Mouse (Mus musculus) G1E (cell line): ENCODE data around the gene Tcp11. TPM values are rescaled to one million over a fixed set of nuclear protein-coding genes. Genes with fewer than 3 reads are reported as not detected.

Experiments used
- ATAC-seq: 2 replicates; pipeline ENCODE4 v1.8.0; 2016; ENCODE audit warnings: mild to moderate bottlenecking; ENCODE audit not compliant: insufficient number of reproducible peaks, poor library complexity, low FRiP score, severe bottlenecking; ENCODE audit errors: extremely low read depth
- DNase-seq: peaks from one replicate; pipeline ENCODE4 v3.0.0; 2012; ENCODE audit warnings: low spot score
- H3K27me3 ChIP-seq: 2 replicates; pipeline ENCODE4 v1.6.1; 2012; ENCODE audit warnings: mild to moderate bottlenecking, low read length, inconsistent platforms; ENCODE audit not compliant: insufficient read depth
- H3K36me3 ChIP-seq: replicated peaks from 2 replicates; pipeline ENCODE3; 2012; ENCODE audit warnings: mild to moderate bottlenecking, inconsistent platforms
- H3K4me1 ChIP-seq: 2 replicates; pipeline ENCODE4 v1.6.1; 2012; ENCODE audit warnings: low read depth, low read length, inconsistent platforms, mixed read lengths; ENCODE audit not compliant: insufficient read depth
- H3K4me3 ChIP-seq: 2 replicates; pipeline ENCODE4 v1.5.1; 2012; ENCODE audit warnings: low read depth, mild to moderate bottlenecking, inconsistent platforms, low read length, moderate library complexity, mixed read lengths
- H3K9me3 ChIP-seq: replicated peaks from 2 replicates; pipeline ENCODE4 v1.6.1; 2012; ENCODE audit warnings: inconsistent platforms
- CTCF ChIP-seq: IDR thresholded peaks from 2 replicates; pipeline ENCODE4 v1.5.1; 2012; ENCODE audit warnings: low read depth, low read length, inconsistent platforms, mixed read lengths
- GATA1 ChIP-seq: IDR thresholded peaks from 2 replicates; pipeline ENCODE4 v1.6.1; 2012; ENCODE audit warnings: borderline replicate concordance, low read length, inconsistent platforms, mixed read lengths
- GATA2 ChIP-seq: IDR thresholded peaks from 2 replicates; pipeline ENCODE4 v1.6.1; 2012; ENCODE audit warnings: low read depth, low read length, inconsistent platforms, borderline replicate concordance
- POLR2AphosphoS5 ChIP-seq: IDR thresholded peaks from 2 replicates; pipeline ENCODE4 v1.6.1; 2012; ENCODE audit warnings: low read depth, low read length, inconsistent platforms; ENCODE audit not compliant: insufficient replicate concordance
- TAL1 ChIP-seq: conservative IDR thresholded peaks from 2 replicates; pipeline ENCODE4 v1.6.1; 2012; ENCODE audit warnings: low read depth, low read length, inconsistent platforms, mixed read lengths
- polyA plus RNA-seq: library from polyadenylated mRNA; stranded (reverse); fragments of >175 nt; gene quantifications from 2 replicates; pipeline ENCODE4 v1.2.3, GENCODE M21; 2012
- total RNA-seq, 2 experiments: library from RNA; stranded (forward) in 1 of 2; stranded (reverse) in 1 of 2; fragments of 200-1000 nt in 1 of 2; fragments of >200 nt in 1 of 2; fragmentation: Nextera tagmentation in 1 of 2; gene quantifications; 2 replicates each; pipeline ENCODE4 v1.2.3; 2014 to 2017

Tcp11 gene
- total and polyA plus RNA-seq, 3 experiments = not detected

- H3K4me1 ChIP-seq = no peaks in the 10 kb centered on the region
- no peak for DNase-seq
- H3K9me3 ChIP-seq = no peaks in the 10 kb centered on the region
- ATAC-seq = no peak
- no peak overlapping the region for H3K4me3 ChIP-seq
- TF ChIP-seq TAL1 (no peak), GATA2 (no peak)
- H3K27me3 ChIP-seq = peaks cover 31% of the 10 kb centered on the region
- H3K36me3 ChIP-seq = no peaks in the 10 kb centered on the region
Measured at GRCm38 (mm10) chr17:28069446-28069845, 11.0 kb downstream of the Tcp11 start.

- Histone ChIP-seq H3K9me3 (no peaks in the 10 kb centered on the region), H3K36me3 (no peaks in the 10 kb centered on the region), H3K27me3 (peaks cover 26% of the 10 kb centered on the region; the same call in 1 of the 2 replicates), H3K4me3 (no peak overlapping the region), H3K4me1 (no peaks in the 10 kb centered on the region)
- ATAC-seq = no peak
- no peak for DNase-seq
- no peak for TF ChIP-seq GATA2
- no peak for TF ChIP-seq GATA1
- no peak for TF ChIP-seq CTCF
- no peak for TF ChIP-seq POLR2AphosphoS5
- TF ChIP-seq TAL1 = no peak
Measured at GRCm38 (mm10) chr17:28067303-28067702, 13.1 kb downstream of the Tcp11 start.

GRCm38 (mm10) chr17:28063163-28063562 lies 17.3 kb downstream of the Tcp11 start:
- ATAC-seq (no peak), DNase-seq (no peak)
- Histone ChIP-seq H3K9me3 (no peaks in the 10 kb centered on the region), H3K4me1 (no peaks in the 10 kb centered on the region), H3K4me3 (no peak overlapping the region), H3K36me3 (peaks cover 35% of the 10 kb centered on the region), H3K27me3 (peaks cover 12% of the 10 kb centered on the region; the same call in 1 of the 2 replicates)
- no peak for TF ChIP-seq GATA2
- TF ChIP-seq POLR2AphosphoS5 = no peak
- no peak for TF ChIP-seq CTCF
- TF ChIP-seq TAL1 = no peak
- TF ChIP-seq GATA1 = no peak

GRCm38 (mm10) chr17:28062710-28063109 lies 17.7 kb downstream of the Tcp11 start:
- no peaks in the 10 kb centered on the region for H3K9me3 ChIP-seq
- H3K4me1 ChIP-seq = no peaks in the 10 kb centered on the region
- peaks cover 9% of the 10 kb centered on the region; the same call in 1 of the 2 replicates for H3K27me3 ChIP-seq
- ATAC-seq = no peak
- H3K36me3 ChIP-seq = peaks cover 38% of the 10 kb centered on the region
- DNase-seq = no peak
- no peak for TF ChIP-seq GATA1
- TF ChIP-seq CTCF = no peak
- TF ChIP-seq POLR2AphosphoS5 = no peak
- no peak for TF ChIP-seq TAL1
- no peak for TF ChIP-seq GATA2
- no peak overlapping the region for H3K4me3 ChIP-seq

GRCm38 (mm10) chr17:28061472-28061871 lies 19.0 kb downstream of the Tcp11 start:
- Histone ChIP-seq H3K4me1 (no peaks in the 10 kb centered on the region), H3K36me3 (peaks cover 51% of the 10 kb centered on the region), H3K4me3 (no peak overlapping the region), H3K9me3 (no peaks in the 10 kb centered on the region), H3K27me3 (peaks cover 1% of the 10 kb centered on the region; the same call in 1 of the 2 replicates)
- DNase-seq (no peak), ATAC-seq (no peak)
- no peak for TF ChIP-seq POLR2AphosphoS5
- no peak for TF ChIP-seq TAL1

- TF ChIP-seq GATA2 (no peak), TAL1 (no peak), POLR2AphosphoS5 (no peak), CTCF (no peak), GATA1 (no peak)
- H3K9me3 ChIP-seq = no peaks in the 10 kb centered on the region
- DNase-seq (no peak), ATAC-seq (no peak)
- no peaks in the 10 kb centered on the region for H3K4me1 ChIP-seq
- no peak overlapping the region for H3K4me3 ChIP-seq
- no peaks in the 10 kb centered on the region for H3K27me3 ChIP-seq
- peaks cover 53% of the 10 kb centered on the region for H3K36me3 ChIP-seq
Measured at GRCm38 (mm10) chr17:28060681-28061080, 19.8 kb downstream of the Tcp11 start.

- TF ChIP-seq CTCF (no peak), GATA2 (no peak), POLR2AphosphoS5 (no peak), TAL1 (no peak), GATA1 (no peak)
- DNase-seq (no peak), ATAC-seq (no peak)
- no peaks in the 10 kb centered on the region for H3K27me3 ChIP-seq
- H3K9me3 ChIP-seq = no peaks in the 10 kb centered on the region
- no peak overlapping the region for H3K4me3 ChIP-seq
- H3K4me1 ChIP-seq = no peaks in the 10 kb centered on the region
- H3K36me3 ChIP-seq = peaks cover 71% of the 10 kb centered on the region
Measured at GRCm38 (mm10) chr17:28058346-28058745, 22.1 kb downstream of the Tcp11 start.
